Mouse (Mus musculus) brain, embryonic 14.5 days (tissue): ENCODE measurements around the gene Lsm7.

Experiments
- CTCF ChIP-seq: fragments of 200-500 bp; IDR thresholded peaks from 2 replicates; pipeline ENCODE4 v1.5.1; 2012; ENCODE audit warnings: inconsistent platforms, mild to moderate bottlenecking, moderate library complexity, borderline replicate concordance; ENCODE audit not compliant: insufficient read depth, insufficient read length; ENCODE audit errors: extremely low read depth
- POLR2A ChIP-seq: fragments of 200-500 bp; IDR thresholded peaks from 2 replicates; pipeline ENCODE4 v1.6.1; 2012; ENCODE audit warnings: mild to moderate bottlenecking, inconsistent platforms, borderline replicate concordance; ENCODE audit not compliant: poor library complexity, insufficient read depth, insufficient read length, severe bottlenecking; ENCODE audit errors: extremely low read depth

DNA sequence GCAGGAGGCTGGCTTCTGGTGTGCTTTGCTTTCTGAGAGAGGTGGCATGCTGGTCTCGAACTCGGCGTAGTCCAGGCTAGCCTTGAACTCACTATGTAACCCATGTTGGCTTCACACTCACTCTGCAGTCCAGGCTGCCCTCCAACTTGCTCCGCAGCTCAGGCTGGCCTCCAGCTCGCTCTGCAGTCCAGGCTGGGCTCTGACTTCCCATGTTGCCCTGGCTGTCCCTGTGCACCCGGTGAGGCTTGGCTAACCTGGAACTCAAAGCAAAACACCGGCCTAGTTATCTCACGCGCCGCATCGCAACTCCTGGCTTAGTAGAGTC is 702 bp upstream of the Lsm7 start:
- no peak for TF ChIP-seq POLR2A
- no peak for TF ChIP-seq CTCF
